Mouse (Mus musculus) megakaryocyte, embryonic 14.5 days (primary cell): ENCODE results near the gene Dio3.

ENCODE experiments used
- FLI1 ChIP-seq: IDR thresholded peaks from 2 replicates; pipeline ENCODE4 v1.6.1; 2012; ENCODE audit warnings: low read length, inconsistent platforms, mixed read lengths
- GATA1 ChIP-seq: IDR thresholded peaks from 3 replicates; pipeline ENCODE4 v1.6.1; 2012; ENCODE audit warnings: mixed read lengths, low read length, inconsistent platforms, borderline replicate concordance

GRCm38 (mm10) chr12:110319696-110320095 is 40.8 kb downstream of the Dio3 start:
- TF ChIP-seq GATA1 = no peak
- TF ChIP-seq FLI1 = no peak
